Mouse (Mus musculus): ENCODE data around the gene Cd70. TPM values are rescaled to one million over a fixed set of nuclear protein-coding genes. Genes with fewer than 3 reads are reported as not detected.
A peak's percentile ranks its signal among the peaks of the same experiment; 100 is the strongest.

Cd70 gene
- polyA plus RNA-seq, 1 experiment from 2014 or later: not detected

- Histone ChIP-seq H3K4me2 (ENCODE audit: low read depth, low read length) (peak overlapping the region; percentile 34), H3K9ac (replicated peaks) (no peak overlapping the region), H3K27ac (ENCODE audit: low read depth) (no peak overlapping the region), H3K4me1 (ENCODE audit: insufficient read depth) (peaks cover 5% of the 10 kb centered on the region; the same call in 1 of the 2 replicates), H3K4me3 (ENCODE audit: low read depth, low read length) (no peak overlapping the region), H3K9me3 (ENCODE audit: low read length) (no peaks in the 10 kb centered on the region), H3K36me3 (replicated peaks; ENCODE audit: insufficient read depth, low read length) (no peaks in the 10 kb centered on the region), H3K27me3 (ENCODE audit: insufficient read depth, low read length) (no peaks in the 10 kb centered on the region)
- DNase-seq: peak; percentile 86
- peak; percentile 60 for ATAC-seq
- TF ChIP-seq EP300 (IDR thresholded peaks at IDR 0.05; ENCODE audit: low read depth) (no peak), CTCF (IDR thresholded peaks at IDR 0.05; ENCODE audit: low read depth) (peak; percentile 93)
- 2% methylated on average over 11 of the region's 11 CpGs for WGBS (ENCODE audit: insufficient replicate concordance)
Observed at GRCm38 (mm10) chr17:57096623-57096920, 53.0 kb downstream of the Cd70 start.

Other genes with a start within 250 kb of the Cd70 start
- 4.6 and 4.8 TPM in 2 replicates for gene Mllt1, start 214.4 kb downstream of the Cd70 start, polyA plus RNA-seq (2015; fragmentation: Nextera tagmentation; extraction: Ambion mirVana)
- not detected in 2 replicates for gene Acer1, start 167.7 kb downstream of the Cd70 start, polyA plus RNA-seq (2015; fragmentation: Nextera tagmentation; extraction: Ambion mirVana)
- 68.2 and 71.3 TPM in 2 replicates for gene Clpp, start 159.5 kb downstream of the Cd70 start, polyA plus RNA-seq (2015; fragmentation: Nextera tagmentation; extraction: Ambion mirVana)
- gene Alkbh7, start 152.4 kb downstream of the Cd70 start, polyA plus RNA-seq (2015; fragmentation: Nextera tagmentation; extraction: Ambion mirVana): 22.9 and 23.9 TPM in 2 replicates
- gene Pspn, start 149.8 kb downstream of the Cd70 start, polyA plus RNA-seq (2015; fragmentation: Nextera tagmentation; extraction: Ambion mirVana): not detected in 2 replicates
- 26.7 and 31.3 TPM in 2 replicates for gene Gtf2f1, start 138.5 kb downstream of the Cd70 start, polyA plus RNA-seq (2015; fragmentation: Nextera tagmentation; extraction: Ambion mirVana)
- gene Gm17949, start 138.3 kb downstream of the Cd70 start, polyA plus RNA-seq (2015; fragmentation: Nextera tagmentation; extraction: Ambion mirVana): 0.09 and 0.18 TPM in 2 replicates
- gene Khsrp, start 118.3 kb downstream of the Cd70 start, polyA plus RNA-seq (2015; fragmentation: Nextera tagmentation; extraction: Ambion mirVana): 14.6 and 16.6 TPM in 2 replicates
- gene Slc25a41, start 108.1 kb downstream of the Cd70 start, polyA plus RNA-seq (2015; fragmentation: Nextera tagmentation; extraction: Ambion mirVana): not detected in 2 replicates
- 33.0 and 39.9 TPM in 2 replicates for gene Crb3, start 90.7 kb downstream of the Cd70 start, polyA plus RNA-seq (2015; fragmentation: Nextera tagmentation; extraction: Ambion mirVana)
- 12.7 and 12.8 TPM in 2 replicates for gene Slc25a23, start 89.9 kb downstream of the Cd70 start, polyA plus RNA-seq (2015; fragmentation: Nextera tagmentation; extraction: Ambion mirVana)
- gene Dennd1c, start 71.3 kb downstream of the Cd70 start, polyA plus RNA-seq (2015; fragmentation: Nextera tagmentation; extraction: Ambion mirVana): 3.5 and 4.9 TPM in 2 replicates
- gene Tubb4a, start 62.0 kb downstream of the Cd70 start, polyA plus RNA-seq (2015; fragmentation: Nextera tagmentation; extraction: Ambion mirVana): 0.23 and 0.30 TPM in 2 replicates
- gene Tnfsf9, start 44.5 kb downstream of the Cd70 start, polyA plus RNA-seq (2015; fragmentation: Nextera tagmentation; extraction: Ambion mirVana): 0.21 and 0.56 TPM in 2 replicates
- 1.7 and 1.9 TPM in 2 replicates for gene Tnfsf14, start 44.4 kb upstream of the Cd70 start, polyA plus RNA-seq (2015; fragmentation: Nextera tagmentation; extraction: Ambion mirVana)
- 1,136 and 1,364 TPM in 2 replicates for gene C3, start 78.4 kb upstream of the Cd70 start, polyA plus RNA-seq (2015; fragmentation: Nextera tagmentation; extraction: Ambion mirVana)
- gene Gpr108, start 98.7 kb upstream of the Cd70 start, polyA plus RNA-seq (2015; fragmentation: Nextera tagmentation; extraction: Ambion mirVana): 9.0 and 9.2 TPM in 2 replicates
- gene Trip10, start 99.7 kb upstream of the Cd70 start, polyA plus RNA-seq (2015; fragmentation: Nextera tagmentation; extraction: Ambion mirVana): 9.3 TPM in 2 replicates
- 13.1 and 14.1 TPM in 2 replicates for gene Vav1, start 129.3 kb upstream of the Cd70 start, polyA plus RNA-seq (2015; fragmentation: Nextera tagmentation; extraction: Ambion mirVana)
- gene Adgre1, start 208.9 kb upstream of the Cd70 start, polyA plus RNA-seq (2015; fragmentation: Nextera tagmentation; extraction: Ambion mirVana): 16.2 and 16.4 TPM in 2 replicates